Mouse (Mus musculus) midbrain, postnatal 0 days (tissue): ENCODE results near the gene Ddi2. TPM values are rescaled to one million over a fixed set of nuclear protein-coding genes. Genes with fewer than 3 reads are reported as not detected.

Experiments used
- ATAC-seq: fragments of 200-750 bp; cut with Nextera tagmentation; 2 replicates; pipeline ENCODE4 v1.8.0; 2017; ENCODE audit warnings: moderate number of reproducible peaks, mild to moderate bottlenecking, moderate TSS enrichment, moderate library complexity; ENCODE audit not compliant: low FRiP score
- DNase-seq: peaks from one replicate; pipeline ENCODE4 v3.0.0-alpha.2; 2015; ENCODE audit warnings: low spot score
- H3K27ac ChIP-seq: fragments of 300-500 bp; sonication (generic); 2 replicates; pipeline ENCODE4 v1.5.1; 2014; ENCODE audit warnings: low read depth, mild to moderate bottlenecking, low read length, mixed read lengths
- H3K27me3 ChIP-seq: fragments of 300-500 bp; sonication (generic); 2 replicates; pipeline ENCODE4 v1.6.1; 2014; ENCODE audit warnings: low read length, control low read depth, mixed read lengths; ENCODE audit not compliant: insufficient read depth
- H3K36me3 ChIP-seq: fragments of 300-500 bp; sonication (generic); 2 replicates; pipeline ENCODE4 v1.6.1; 2014; ENCODE audit warnings: low read length, control low read depth, mixed read lengths; ENCODE audit not compliant: insufficient read depth
- H3K4me1 ChIP-seq: fragments of 300-500 bp; sonication (generic); 2 replicates; pipeline ENCODE4 v1.6.1; 2014; ENCODE audit warnings: mild to moderate bottlenecking, control low read depth, antibody characterized with exemption, low read length, mixed read lengths; ENCODE audit not compliant: insufficient read depth
- H3K4me2 ChIP-seq: fragments of 300-500 bp; sonication (generic); 2 replicates; pipeline ENCODE4 v1.6.1; 2014; ENCODE audit warnings: low read depth, mild to moderate bottlenecking, low read length, mixed read lengths; ENCODE audit not compliant: poor library complexity, severe bottlenecking
- H3K4me3 ChIP-seq: fragments of 300-500 bp; sonication (generic); 2 replicates; pipeline ENCODE4 v1.5.1; 2014; ENCODE audit warnings: low read depth, mild to moderate bottlenecking, low read length, moderate library complexity
- H3K9ac ChIP-seq: fragments of 300-500 bp; sonication (generic); replicated peaks from 2 replicates; pipeline ENCODE4 v1.6.1; 2014; ENCODE audit warnings: mild to moderate bottlenecking, low read length, moderate library complexity, mixed read lengths; ENCODE audit not compliant: poor library complexity, severe bottlenecking
- H3K9me3 ChIP-seq: fragments of 300-500 bp; sonication (generic); 2 replicates; pipeline ENCODE4 v1.6.1; 2016; ENCODE audit warnings: low read length, control low read depth
- CTCF ChIP-seq: IDR thresholded peaks from 2 replicates; pipeline ENCODE4 v1.5.1; 2016; ENCODE audit warnings: antibody characterized with exemption, mild to moderate bottlenecking
- WGBS: fragments of 180-500 bp; shearing (Covaris S2); extraction: QIAGEN DNeasy Blood & Tissue Kit; methylation state at CpG from one replicate; pipeline ENCODE4 v1.1.7; 2014; 5-methylcytosine and 5-hydroxymethylcytosine counted together
- polyA plus RNA-seq: library from polyadenylated mRNA; unstranded; fragments of >200 nt; fragmentation: Nextera tagmentation; extraction: Ambion mirVana; gene quantifications from 2 replicates; pipeline ENCODE4 v1.2.1, GENCODE M21; 2015
- total RNA-seq: library from RNA; depleted of rRNA; stranded (reverse); fragments of >200 nt; gene quantifications from 2 replicates; pipeline ENCODE4 v1.2.3, GENCODE M21; 2014

Ddi2 gene
- total and polyA plus RNA-seq, 2 experiments from 2014 or later: 9.2 to 25.7 TPM

DNA sequence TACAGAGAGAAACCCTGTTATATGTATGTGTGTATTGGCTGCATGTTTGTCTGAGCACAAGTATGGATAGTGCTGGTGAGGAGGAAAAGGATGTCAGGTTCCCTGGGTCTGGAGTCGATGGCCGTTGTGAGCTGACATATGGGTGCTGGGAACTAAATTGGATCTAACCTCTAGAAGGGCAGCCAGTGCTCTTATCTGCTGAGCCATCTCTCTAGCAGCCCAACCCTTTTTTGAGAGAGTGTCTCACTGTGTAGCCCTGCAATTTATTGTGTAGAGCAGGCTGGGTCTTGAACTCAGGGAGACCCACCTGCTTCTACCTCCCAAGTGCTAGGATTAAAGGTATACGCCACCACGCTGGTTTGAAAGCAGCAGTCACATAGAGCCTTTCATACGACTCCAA is 2.1 kb upstream of the Ddi2 start:
- no peak for DNase-seq
- peaks cover 12% of the 10 kb centered on the region; the same call in 1 of the 2 replicates for H3K4me1 ChIP-seq
- WGBS: 93% methylated on average over 5 of the region's 5 CpGs
- H3K27me3 ChIP-seq: no peaks in the 10 kb centered on the region
- no peak for TF ChIP-seq CTCF
- H3K4me3 ChIP-seq: no peak overlapping the region
- H3K9me3 ChIP-seq: no peaks in the 10 kb centered on the region
- no peak overlapping the region for H3K27ac ChIP-seq
- H3K9ac ChIP-seq: no peak overlapping the region
- no peak for ATAC-seq
- no peak overlapping the region for H3K4me2 ChIP-seq
- no peaks in the 10 kb centered on the region for H3K36me3 ChIP-seq

DNA sequence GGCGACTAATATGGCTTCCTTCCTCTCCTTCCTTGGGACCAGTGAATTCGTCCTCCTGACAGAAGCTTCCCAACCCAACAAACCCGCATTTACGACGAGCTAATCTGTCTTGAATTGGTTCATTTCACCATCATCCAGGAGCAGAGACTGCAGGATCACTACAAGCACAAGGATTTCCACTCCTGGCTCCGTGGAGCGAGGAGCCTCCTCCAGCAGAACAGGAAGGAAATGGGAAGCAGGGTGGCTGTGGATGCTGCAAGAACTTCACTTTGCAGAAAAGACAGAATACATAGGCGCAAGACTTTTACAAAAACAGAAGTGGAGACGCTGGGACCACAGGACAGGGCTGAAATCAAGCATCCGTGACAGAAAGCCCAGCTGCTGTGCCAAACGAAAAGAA is 1.4 kb upstream of the Ddi2 start:
- Histone ChIP-seq H3K4me3 (no peak overlapping the region), H3K4me1 (peaks cover 12% of the 10 kb centered on the region; the same call in 1 of the 2 replicates), H3K9ac (no peak overlapping the region), H3K27ac (no peak overlapping the region), H3K4me2 (no peak overlapping the region), H3K9me3 (no peaks in the 10 kb centered on the region), H3K36me3 (no peaks in the 10 kb centered on the region), H3K27me3 (no peaks in the 10 kb centered on the region)
- DNase-seq: no peak
- whole genome bisulfite sequencing: 65% methylated on average over 11 of the region's 11 CpGs
- TF ChIP-seq CTCF: no peak
- ATAC-seq: no peak

DNA sequence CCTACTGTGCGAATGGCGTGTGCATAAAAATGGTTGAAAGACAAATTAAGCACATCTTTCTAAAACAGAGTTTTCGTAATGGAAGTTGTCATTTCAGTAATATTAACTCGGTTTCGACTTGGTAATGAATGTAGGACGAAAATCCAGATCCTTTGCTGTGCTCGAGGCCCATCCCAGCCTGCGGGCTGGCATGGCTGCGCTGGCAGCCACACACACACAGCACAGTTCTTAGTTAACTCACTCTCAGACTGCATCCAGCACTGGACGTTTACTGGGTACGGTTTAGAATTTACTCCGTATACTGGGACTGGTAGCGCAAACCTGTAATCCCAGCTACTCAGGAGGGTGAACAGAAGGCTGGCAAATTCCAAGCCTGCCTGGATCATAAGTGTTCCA is 452 bp upstream of the Ddi2 start:
- DNase-seq (peak; percentile 14), ATAC-seq (peak; percentile 72; the same call in 1 of the 2 replicates)
- H3K9me3 ChIP-seq: no peaks in the 10 kb centered on the region
- H3K27me3 ChIP-seq: no peaks in the 10 kb centered on the region
- H3K4me2 ChIP-seq: peak overlapping the region; percentile 86
- TF ChIP-seq CTCF: no peak
- WGBS: 7% methylated on average over 13 of the region's 13 CpGs
- peaks cover 12% of the 10 kb centered on the region; the same call in 1 of the 2 replicates for H3K4me1 ChIP-seq
- H3K4me3 ChIP-seq: peak overlapping the region; percentile 99
- H3K36me3 ChIP-seq: no peaks in the 10 kb centered on the region
- peak overlapping the region; percentile 96 for H3K9ac ChIP-seq
- H3K27ac ChIP-seq: peak overlapping the region; percentile 80

DNA sequence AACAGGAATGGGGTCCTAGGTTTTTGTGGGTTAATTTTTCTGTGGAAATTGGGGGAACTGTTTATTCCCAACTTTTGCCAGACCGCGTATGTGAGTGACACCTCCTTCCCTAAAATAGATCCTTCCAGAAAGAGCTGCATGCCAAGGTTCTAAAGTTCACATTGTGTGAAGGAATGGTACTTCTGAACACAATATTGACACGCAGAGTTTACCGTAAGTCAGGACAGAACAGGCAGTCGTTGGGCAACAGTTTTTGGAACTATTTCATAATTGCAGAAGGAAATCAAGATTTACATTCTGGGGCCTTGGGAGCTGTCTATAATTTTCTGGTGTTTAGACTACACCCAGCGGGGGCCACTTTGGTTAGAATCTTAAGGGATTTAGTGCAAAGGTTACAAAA is 1.3 kb downstream of the Ddi2 start:
- WGBS: 78% methylated on average over 6 of the region's 6 CpGs
- no peaks in the 10 kb centered on the region for H3K36me3 ChIP-seq
- ATAC-seq: no peak
- peak overlapping the region; percentile 86 for H3K4me2 ChIP-seq
- no peak for DNase-seq
- no peak for TF ChIP-seq CTCF
- no peak overlapping the region for H3K9ac ChIP-seq
- H3K27ac ChIP-seq: no peak overlapping the region
- H3K27me3 ChIP-seq: no peaks in the 10 kb centered on the region
- peak overlapping the region; percentile 99; the same call in 1 of the 2 replicates for H3K4me3 ChIP-seq
- peaks cover 12% of the 10 kb centered on the region; the same call in 1 of the 2 replicates for H3K4me1 ChIP-seq
- H3K9me3 ChIP-seq: no peaks in the 10 kb centered on the region

DNA sequence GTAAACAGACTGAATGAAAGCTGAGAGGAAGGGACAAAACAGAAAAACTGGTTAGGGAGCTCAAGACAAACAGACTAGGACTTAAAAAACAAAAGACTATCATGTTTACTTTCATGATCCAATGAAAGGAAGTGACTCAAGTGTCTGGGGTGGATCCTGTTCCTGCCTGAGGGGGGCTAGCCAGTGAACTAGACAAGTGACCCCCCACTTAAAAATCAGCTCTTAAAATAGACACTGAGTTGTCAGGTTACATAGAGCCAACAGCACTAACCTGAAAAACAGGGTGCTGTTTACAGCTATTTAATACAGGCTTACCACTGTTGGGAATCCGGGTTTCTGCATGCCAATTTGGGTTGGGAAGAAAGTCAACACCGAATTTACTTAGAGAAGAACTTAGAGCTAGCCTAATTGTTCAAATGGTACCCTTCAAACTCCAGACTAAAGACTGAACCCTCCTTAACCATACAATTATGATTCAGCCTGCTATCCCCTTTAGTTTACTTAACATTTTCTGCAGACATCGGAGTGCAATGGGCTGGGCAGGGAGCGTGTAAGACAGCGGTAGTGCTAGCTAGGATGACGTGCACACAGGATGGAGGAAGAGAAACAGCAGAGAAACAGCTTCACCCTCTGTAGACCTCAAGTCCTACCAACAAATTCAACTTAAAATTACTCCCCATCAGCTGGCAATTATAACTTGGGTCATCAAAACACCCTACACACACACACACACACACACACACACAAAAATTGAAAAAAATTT is 2.3 kb downstream of the Ddi2 start:
- no peak overlapping the region for H3K4me2 ChIP-seq
- H3K4me3 ChIP-seq: no peak overlapping the region
- no peak overlapping the region for H3K27ac ChIP-seq
- no peaks in the 10 kb centered on the region for H3K36me3 ChIP-seq
- H3K9me3 ChIP-seq: no peaks in the 10 kb centered on the region
- no peak overlapping the region for H3K9ac ChIP-seq
- H3K4me1 ChIP-seq: peaks cover 12% of the 10 kb centered on the region; the same call in 1 of the 2 replicates
- H3K27me3 ChIP-seq: no peaks in the 10 kb centered on the region
- TF ChIP-seq CTCF: no peak
- ATAC-seq: no peak
- no peak for DNase-seq
- WGBS: 77% methylated on average over 6 of the region's 6 CpGs

GRCm38 (mm10) chr4:141719304-141719703 is 3.9 kb downstream of the Ddi2 start:
- no peak overlapping the region for H3K9ac ChIP-seq
- H3K4me3 ChIP-seq: no peak overlapping the region
- WGBS: 88% methylated on average over 1 of the region's 1 CpGs
- ATAC-seq: no peak
- H3K9me3 ChIP-seq: no peaks in the 10 kb centered on the region
- H3K36me3 ChIP-seq: no peaks in the 10 kb centered on the region
- H3K27me3 ChIP-seq: no peaks in the 10 kb centered on the region
- peaks cover 12% of the 10 kb centered on the region; the same call in 1 of the 2 replicates for H3K4me1 ChIP-seq
- H3K4me2 ChIP-seq: no peak overlapping the region
- DNase-seq: no peak
- no peak for TF ChIP-seq CTCF
- H3K27ac ChIP-seq: no peak overlapping the region
